Mouse (Mus musculus): ENCODE results near the gene Hinfp.

GRCm38 (mm10) chr9:44336093-44336406, 30.6 kb upstream of the Hinfp start:
- TF ChIP-seq MYOD1 (IDR thresholded peaks at IDR 0.05; ENCODE audit: control insufficient read depth in 1 of 3, insufficient read length in 2 of 3, low read depth in 2 of 3) = no peak
- TF ChIP-seq POLR2A (IDR thresholded peaks at IDR 0.05; ENCODE audit: insufficient read length, low read depth) = no peak
- no peak for TF ChIP-seq USF1 (IDR thresholded peaks at IDR 0.05; ENCODE audit: low read depth)
- no peak for TF ChIP-seq MAX (IDR thresholded peaks at IDR 0.05; ENCODE audit: low read depth)
- TF ChIP-seq TCF3 (IDR thresholded peaks at IDR 0.05; ENCODE audit: insufficient read length, low read depth) = no peak

Data from myocyte (in vitro differentiated cells).